Mouse (Mus musculus) small intestine, adult 2 months (tissue): ENCODE measurements around the gene Hspb7.

Source experiments
- CTCF ChIP-seq: fragments of 200-500 bp; IDR thresholded peaks from 2 replicates; pipeline ENCODE4 v1.5.1; 2012; ENCODE audit warnings: low read depth, mild to moderate bottlenecking, control low read depth, inconsistent platforms, low read length, moderate library complexity, mixed read lengths; ENCODE audit not compliant: insufficient replicate concordance, insufficient read length; ENCODE audit errors: extremely low read depth
- POLR2A ChIP-seq: fragments of 200-500 bp; IDR thresholded peaks from 2 replicates; pipeline ENCODE4 v1.6.1; 2012; ENCODE audit warnings: low read depth, mild to moderate bottlenecking, control low read depth, inconsistent platforms, low read length, moderate library complexity

GRCm38 (mm10) chr4:141466844-141467580 is 46.4 kb downstream of the Hspb7 start:
- no peak for TF ChIP-seq POLR2A
- TF ChIP-seq CTCF = peak; percentile 10; the same call in 1 of the 2 replicates
